Mouse (Mus musculus) G1E (cell line): ENCODE measurements around the gene Ctc1. TPM values are rescaled to one million over a fixed set of nuclear protein-coding genes. Genes with fewer than 3 reads are reported as not detected.

ENCODE experiments used
- ATAC-seq: 2 replicates; pipeline ENCODE4 v1.8.0; 2016; ENCODE audit warnings: mild to moderate bottlenecking; ENCODE audit not compliant: insufficient number of reproducible peaks, poor library complexity, low FRiP score, severe bottlenecking; ENCODE audit errors: extremely low read depth
- DNase-seq: peaks from one replicate; pipeline ENCODE4 v3.0.0; 2012; ENCODE audit warnings: low spot score
- H3K27me3 ChIP-seq: 2 replicates; pipeline ENCODE4 v1.6.1; 2012; ENCODE audit warnings: mild to moderate bottlenecking, low read length, inconsistent platforms; ENCODE audit not compliant: insufficient read depth
- H3K36me3 ChIP-seq: replicated peaks from 2 replicates; pipeline ENCODE3; 2012; ENCODE audit warnings: mild to moderate bottlenecking, inconsistent platforms
- H3K4me1 ChIP-seq: 2 replicates; pipeline ENCODE4 v1.6.1; 2012; ENCODE audit warnings: low read depth, low read length, inconsistent platforms, mixed read lengths; ENCODE audit not compliant: insufficient read depth
- H3K4me3 ChIP-seq: 2 replicates; pipeline ENCODE4 v1.5.1; 2012; ENCODE audit warnings: low read depth, mild to moderate bottlenecking, inconsistent platforms, low read length, moderate library complexity, mixed read lengths
- H3K9me3 ChIP-seq: replicated peaks from 2 replicates; pipeline ENCODE4 v1.6.1; 2012; ENCODE audit warnings: inconsistent platforms
- CTCF ChIP-seq: IDR thresholded peaks from 2 replicates; pipeline ENCODE4 v1.5.1; 2012; ENCODE audit warnings: low read depth, low read length, inconsistent platforms, mixed read lengths
- GATA1 ChIP-seq: IDR thresholded peaks from 2 replicates; pipeline ENCODE4 v1.6.1; 2012; ENCODE audit warnings: borderline replicate concordance, low read length, inconsistent platforms, mixed read lengths
- GATA2 ChIP-seq: IDR thresholded peaks from 2 replicates; pipeline ENCODE4 v1.6.1; 2012; ENCODE audit warnings: low read depth, low read length, inconsistent platforms, borderline replicate concordance
- POLR2AphosphoS5 ChIP-seq: IDR thresholded peaks from 2 replicates; pipeline ENCODE4 v1.6.1; 2012; ENCODE audit warnings: low read depth, low read length, inconsistent platforms; ENCODE audit not compliant: insufficient replicate concordance
- TAL1 ChIP-seq: conservative IDR thresholded peaks from 2 replicates; pipeline ENCODE4 v1.6.1; 2012; ENCODE audit warnings: low read depth, low read length, inconsistent platforms, mixed read lengths
- polyA plus RNA-seq: library from polyadenylated mRNA; stranded (reverse); fragments of >175 nt; gene quantifications from 2 replicates; pipeline ENCODE4 v1.2.3, GENCODE M21; 2012
- total RNA-seq, 2 experiments: library from RNA; stranded (forward) in 1 of 2; stranded (reverse) in 1 of 2; fragments of 200-1000 nt in 1 of 2; fragments of >200 nt in 1 of 2; fragmentation: Nextera tagmentation in 1 of 2; gene quantifications; 2 replicates each; pipeline ENCODE4 v1.2.3; 2014 to 2017

Ctc1 gene
- total and polyA plus RNA-seq, 3 experiments = 19.9 to 104 (median 96.5) TPM

GRCm38 (mm10) chr11:69060448-69061254 lies 44.9 kb downstream of the Ctc1 start:
- DNase-seq (no peak), ATAC-seq (no peak)
- Histone ChIP-seq H3K27me3 (no peaks in the 10 kb centered on the region), H3K4me3 (peak overlapping the region; percentile 91), H3K4me1 (peaks cover 50% of the 10 kb centered on the region), H3K9me3 (no peaks in the 10 kb centered on the region), H3K36me3 (peaks cover 4% of the 10 kb centered on the region)
- TF ChIP-seq CTCF (no peak), POLR2AphosphoS5 (no peak), GATA2 (no peak)

GRCm38 (mm10) chr11:69061255-69061912 lies 45.7 kb downstream of the Ctc1 start:
- H3K4me1 ChIP-seq = peaks cover 54% of the 10 kb centered on the region
- DNase-seq (no peak), ATAC-seq (no peak)

GRCm38 (mm10) chr11:69062194-69062760 lies 46.6 kb downstream of the Ctc1 start:
- H3K4me3 ChIP-seq = peak overlapping the region; percentile 73
- no peak for TF ChIP-seq TAL1
- TF ChIP-seq CTCF = no peak
- TF ChIP-seq POLR2AphosphoS5 = no peak
- no peak for TF ChIP-seq GATA1
- no peak for TF ChIP-seq GATA2
- peaks cover 4% of the 10 kb centered on the region for H3K36me3 ChIP-seq
- H3K4me1 ChIP-seq = peaks cover 62% of the 10 kb centered on the region
- H3K9me3 ChIP-seq = no peaks in the 10 kb centered on the region
- no peaks in the 10 kb centered on the region for H3K27me3 ChIP-seq
- DNase-seq = no peak
- ATAC-seq = no peak

More at GRCm38 (mm10) chr11:69061255-69061912, 45.7 kb downstream of the Ctc1 start:
- H3K36me3 ChIP-seq = peaks cover 4% of the 10 kb centered on the region
- TF ChIP-seq GATA1 = no peak
- TF ChIP-seq POLR2AphosphoS5 = no peak
- no peak for TF ChIP-seq GATA2
- no peak for TF ChIP-seq TAL1
- no peak for TF ChIP-seq CTCF
- H3K27me3 ChIP-seq = no peaks in the 10 kb centered on the region
- no peaks in the 10 kb centered on the region for H3K9me3 ChIP-seq
- peak overlapping the region; percentile 91 for H3K4me3 ChIP-seq

- DNase-seq (no peak), ATAC-seq (0 out of 2 replicates have a peak, but pooled peaks have one; percentile 10)
- Histone ChIP-seq H3K36me3 (peaks cover 4% of the 10 kb centered on the region), H3K9me3 (no peaks in the 10 kb centered on the region), H3K4me3 (peak overlapping the region; percentile 73), H3K4me1 (peaks cover 61% of the 10 kb centered on the region), H3K27me3 (no peaks in the 10 kb centered on the region)
- TF ChIP-seq CTCF = no peak
- no peak for TF ChIP-seq TAL1
- TF ChIP-seq GATA2 = no peak
- TF ChIP-seq POLR2AphosphoS5 = no peak
- no peak for TF ChIP-seq GATA1
Measured at GRCm38 (mm10) chr11:69062761-69063224, 47.1 kb downstream of the Ctc1 start.

GRCm38 (mm10) chr11:69063413-69064201 lies 47.9 kb downstream of the Ctc1 start:
- DNase-seq (no peak), ATAC-seq (no peak)
- no peaks in the 10 kb centered on the region for H3K9me3 ChIP-seq
- H3K4me1 ChIP-seq = peaks cover 54% of the 10 kb centered on the region
- peaks cover 4% of the 10 kb centered on the region for H3K36me3 ChIP-seq
- TF ChIP-seq POLR2AphosphoS5 (no peak), CTCF (no peak), GATA2 (no peak), TAL1 (no peak), GATA1 (no peak)
- H3K4me3 ChIP-seq = peak overlapping the region; percentile 73
- no peaks in the 10 kb centered on the region for H3K27me3 ChIP-seq
